Mouse (Mus musculus) hindbrain, postnatal 0 days (tissue): ENCODE data around the gene Il1f5. TPM values are rescaled to one million over a fixed set of nuclear protein-coding genes. Genes with fewer than 3 reads are reported as not detected.

Experiments used
- ATAC-seq: fragments of 200-750 bp; cut with Nextera tagmentation; 2 replicates; pipeline ENCODE4 v1.8.0; 2017; ENCODE audit warnings: mild to moderate bottlenecking, moderate TSS enrichment, moderate library complexity
- DNase-seq: peaks from one replicate; pipeline ENCODE4 v3.0.0-alpha.2; 2015; ENCODE audit warnings: low spot score
- H3K27ac ChIP-seq: fragments of 300-500 bp; sonication (generic); 2 replicates; pipeline ENCODE4 v1.5.1; 2014; ENCODE audit warnings: mild to moderate bottlenecking
- H3K27me3 ChIP-seq: fragments of 300-500 bp; sonication (generic); 2 replicates; pipeline ENCODE4 v1.6.1; 2014; ENCODE audit warnings: low read length, mixed read lengths; ENCODE audit not compliant: insufficient read depth
- H3K36me3 ChIP-seq: fragments of 300-500 bp; sonication (generic); 2 replicates; pipeline ENCODE4 v1.6.1; 2014; ENCODE audit warnings: low read length, mixed read lengths; ENCODE audit not compliant: insufficient read depth
- H3K4me1 ChIP-seq: fragments of 300-500 bp; sonication (generic); 2 replicates; pipeline ENCODE4 v1.6.1; 2014; ENCODE audit warnings: antibody characterized with exemption, low read length, mixed read lengths; ENCODE audit not compliant: insufficient read depth
- H3K4me2 ChIP-seq: fragments of 300-500 bp; sonication (generic); 2 replicates; pipeline ENCODE4 v1.6.1; 2014; ENCODE audit warnings: low read depth, mild to moderate bottlenecking, low read length, moderate library complexity, mixed read lengths
- H3K4me3 ChIP-seq: fragments of 300-500 bp; sonication (generic); 2 replicates; pipeline ENCODE4 v1.5.1; 2014; ENCODE audit warnings: low read length
- H3K9ac ChIP-seq: fragments of 300-500 bp; sonication (generic); replicated peaks from 2 replicates; pipeline ENCODE4 v1.6.1; 2014; ENCODE audit warnings: mild to moderate bottlenecking, low read length, moderate library complexity, mixed read lengths
- H3K9me3 ChIP-seq: fragments of 300-500 bp; sonication (generic); 2 replicates; pipeline ENCODE4 v1.6.1; 2016; ENCODE audit warnings: low read length, mixed read lengths
- CTCF ChIP-seq: IDR thresholded peaks from 2 replicates; pipeline ENCODE4 v1.5.1; 2016; ENCODE audit warnings: antibody characterized with exemption, control low read depth, low read depth
- WGBS: fragments of 180-500 bp; shearing (Covaris S2); extraction: QIAGEN DNeasy Blood & Tissue Kit; methylation state at CpG from one replicate; pipeline ENCODE4 v1.1.7; 2014; 5-methylcytosine and 5-hydroxymethylcytosine counted together
- polyA plus RNA-seq: library from polyadenylated mRNA; unstranded; fragments of >200 nt; fragmentation: Nextera tagmentation; extraction: Ambion mirVana; gene quantifications from 2 replicates; pipeline ENCODE4 v1.2.1, GENCODE M21; 2015
- total RNA-seq: library from RNA; depleted of rRNA; stranded (reverse); fragments of >200 nt; gene quantifications from 2 replicates; pipeline ENCODE4 v1.2.3, GENCODE M21; 2014; rRNA removed

The Il1f5 gene
- total RNA-seq, result not detected in 2 replicates
- not detected in 2 replicates for polyA plus RNA-seq

DNA sequence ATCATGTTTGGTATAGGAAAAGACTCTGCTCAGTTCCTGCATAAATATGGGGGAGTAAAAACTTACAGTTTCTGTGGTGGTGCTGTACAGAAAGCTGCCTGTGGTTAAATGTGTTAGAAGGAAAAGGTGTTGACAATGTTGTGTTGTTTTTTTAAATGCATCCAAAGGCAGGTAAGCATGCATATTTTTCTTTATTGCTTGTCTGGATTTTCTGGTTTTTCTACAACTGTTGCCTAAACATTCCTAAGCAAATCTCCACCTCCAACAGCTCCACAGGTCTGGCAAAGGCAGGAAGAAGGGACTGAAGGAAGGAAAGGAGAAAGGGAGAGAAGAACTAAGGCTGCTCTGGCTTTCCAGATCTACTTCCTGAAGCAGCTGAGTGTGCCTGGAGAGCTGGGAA is at the start of gene Il1f5:
Il1f5 (plus strand) TSS at position 301 of the 400 bp plus-strand sequence.
- Histone ChIP-seq H3K4me2 (no peak within 1 kb of the TSS), H3K27me3 (no peaks in the 10 kb centered on the region), H3K36me3 (no peaks in the 10 kb centered on the region), H3K9me3 (no peaks in the 10 kb centered on the region), H3K9ac (no peak within 1 kb of the TSS), H3K4me3 (no peak within 1 kb of the TSS), H3K27ac (no peak within 1 kb of the TSS), H3K4me1 (no peaks in the 10 kb centered on the region)
- DNase-seq (no peak), ATAC-seq (no peak)
- TF ChIP-seq CTCF, result no peak

DNA sequence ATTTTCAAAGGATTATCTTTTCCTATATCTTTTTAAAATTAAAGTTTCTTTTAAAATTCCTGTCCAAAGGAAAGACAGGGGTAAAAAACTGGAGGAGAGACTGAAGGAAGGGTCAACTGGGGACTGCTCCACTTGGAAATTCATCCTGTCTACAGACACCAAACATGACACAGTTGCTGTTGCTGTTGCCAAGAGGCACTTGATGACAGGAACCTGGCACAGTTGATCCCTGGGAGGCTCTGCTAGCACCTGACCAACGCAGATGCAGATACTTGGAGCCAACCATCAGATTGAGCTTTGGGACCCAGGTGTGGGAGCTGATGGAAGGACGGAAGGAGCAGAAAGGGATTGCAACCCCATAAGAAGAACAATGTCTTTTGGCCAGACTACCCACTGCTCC is 49.6 kb upstream of the Il1f5 start:
- Histone ChIP-seq H3K4me2 (no peak overlapping the region), H3K27me3 (no peaks in the 10 kb centered on the region), H3K9me3 (no peaks in the 10 kb centered on the region), H3K4me3 (no peak overlapping the region), H3K9ac (no peak overlapping the region), H3K36me3 (no peaks in the 10 kb centered on the region), H3K4me1 (no peaks in the 10 kb centered on the region), H3K27ac (no peak overlapping the region)
- DNase-seq, result no peak
- 73% methylated on average over 2 of the region's 2 CpGs for WGBS
- no peak for ATAC-seq
- TF ChIP-seq CTCF, result no peak

DNA sequence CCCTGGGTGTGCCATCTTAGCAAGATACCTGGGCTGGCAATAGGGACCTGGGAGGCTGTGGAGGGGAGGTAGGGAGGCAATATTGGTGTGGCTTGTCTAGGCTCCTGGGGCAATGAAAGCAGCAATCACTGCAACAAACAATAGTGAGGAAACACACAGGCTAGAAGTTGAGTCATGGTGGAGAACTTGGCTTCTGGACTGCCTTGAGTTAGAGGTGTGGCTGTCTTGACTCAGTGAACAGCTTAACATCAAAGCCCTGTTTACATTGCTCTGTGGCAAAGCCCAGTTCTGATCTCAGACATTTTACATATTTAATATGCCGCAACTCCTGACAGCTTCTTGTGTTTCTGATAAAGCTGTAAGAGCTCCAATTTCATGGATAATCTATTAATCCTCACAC is 9.3 kb upstream of the Il1f5 start:
- ATAC-seq, result no peak

DNA sequence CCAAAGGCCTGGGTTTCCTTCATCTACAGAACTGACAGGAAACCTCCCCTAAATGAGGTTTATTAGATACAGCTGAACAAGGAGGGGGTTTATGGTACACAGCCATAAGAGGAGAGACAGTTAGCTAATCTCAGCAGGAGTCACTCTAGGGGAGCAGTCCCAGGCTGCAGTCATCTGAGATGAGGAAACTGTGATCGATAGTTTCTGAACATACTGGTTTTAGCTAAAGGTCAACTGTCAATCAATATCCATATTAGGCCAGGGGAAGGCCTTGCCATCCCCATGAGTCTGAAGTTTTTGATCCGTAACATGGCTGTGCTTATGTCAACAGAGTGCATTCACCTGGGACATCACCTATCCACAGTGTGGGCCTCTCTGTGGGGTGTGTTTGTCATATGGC is 3.1 kb upstream of the Il1f5 start:
- H3K9ac ChIP-seq, result no peak overlapping the region
- H3K4me2 ChIP-seq, result no peak overlapping the region
- no peaks in the 10 kb centered on the region for H3K4me1 ChIP-seq
- no peak for DNase-seq
- WGBS, result 92% methylated on average over 2 of the region's 2 CpGs
- no peaks in the 10 kb centered on the region for H3K36me3 ChIP-seq
- ATAC-seq, result no peak
- no peaks in the 10 kb centered on the region for H3K27me3 ChIP-seq
- H3K4me3 ChIP-seq, result no peak overlapping the region
- no peak overlapping the region for H3K27ac ChIP-seq
- TF ChIP-seq CTCF, result no peak
- no peaks in the 10 kb centered on the region for H3K9me3 ChIP-seq

More for the DNA sequence above, 9.3 kb upstream of the Il1f5 start:
- H3K4me3 ChIP-seq, result no peak overlapping the region
- H3K9me3 ChIP-seq, result no peaks in the 10 kb centered on the region
- H3K27ac ChIP-seq, result no peak overlapping the region
- H3K9ac ChIP-seq, result no peak overlapping the region
- TF ChIP-seq CTCF, result no peak
- no peak for DNase-seq
- H3K27me3 ChIP-seq, result no peaks in the 10 kb centered on the region
- no peaks in the 10 kb centered on the region for H3K36me3 ChIP-seq
- no peaks in the 10 kb centered on the region for H3K4me1 ChIP-seq
- 86% methylated on average over 1 of the region's 1 CpGs for WGBS
- H3K4me2 ChIP-seq, result no peak overlapping the region

DNA sequence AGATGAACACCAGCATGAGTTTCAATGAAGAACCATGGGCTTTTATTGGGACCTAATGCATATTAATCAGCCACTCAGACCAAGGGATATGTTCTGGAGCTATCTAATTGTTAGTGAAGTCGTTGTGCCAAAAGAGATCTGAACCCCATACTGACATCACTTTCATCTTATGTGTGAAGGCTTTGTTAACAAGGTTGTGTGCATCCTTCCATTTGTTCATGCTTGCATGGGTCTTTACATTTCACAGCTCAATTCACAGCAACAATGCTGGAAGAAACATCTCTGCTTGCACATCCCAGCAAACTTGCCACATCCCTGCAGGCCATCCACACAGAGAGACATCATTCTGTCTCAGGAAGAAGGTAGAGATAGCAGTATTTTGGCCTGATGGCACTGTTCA is 1.6 kb upstream of the Il1f5 start:
- Histone ChIP-seq H3K4me3 (no peak overlapping the region), H3K36me3 (no peaks in the 10 kb centered on the region), H3K9ac (no peak overlapping the region), H3K9me3 (no peaks in the 10 kb centered on the region), H3K27me3 (no peaks in the 10 kb centered on the region), H3K4me2 (no peak overlapping the region), H3K4me1 (no peaks in the 10 kb centered on the region), H3K27ac (no peak overlapping the region)
- TF ChIP-seq CTCF, result no peak
- WGBS, result 5% methylated on average over 1 of the region's 1 CpGs
- ATAC-seq, result no peak
- DNase-seq, result no peak

DNA sequence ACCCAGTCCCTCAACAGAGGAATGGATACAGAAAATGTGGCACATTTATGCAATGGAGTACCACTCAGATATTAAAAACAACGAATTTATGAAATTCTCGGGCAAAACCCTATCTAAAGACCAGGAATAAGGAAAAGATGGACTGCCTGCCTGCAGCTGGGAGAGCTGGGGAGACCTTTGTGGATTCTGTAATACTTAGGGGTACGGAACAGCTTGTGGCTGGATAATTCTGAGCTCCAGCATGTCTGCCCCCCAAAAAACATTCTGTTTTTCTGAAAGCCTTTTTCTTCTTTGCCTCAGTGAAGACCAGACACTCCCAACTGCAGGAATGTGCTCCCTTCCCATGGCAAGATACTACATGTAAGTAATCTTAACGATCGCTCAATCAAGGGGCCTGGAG is 14.1 kb downstream of the Il1f5 start, which contains the start of gene Il1f10:
Il1f10 (plus strand) TSS at position 301 of the 400 bp plus-strand sequence.
- WGBS, result 82% methylated on average over 5 of the region's 5 CpGs
- H3K36me3 ChIP-seq, result no peaks in the 10 kb centered on the region
- H3K4me2 ChIP-seq, result no peak within 1 kb of the TSS
- no peak for DNase-seq
- H3K27ac ChIP-seq, result no peak within 1 kb of the TSS
- no peaks in the 10 kb centered on the region for H3K9me3 ChIP-seq
- H3K4me1 ChIP-seq, result no peaks in the 10 kb centered on the region
- H3K27me3 ChIP-seq, result no peaks in the 10 kb centered on the region
- TF ChIP-seq CTCF, result no peak
- ATAC-seq, result no peak
- H3K4me3 ChIP-seq, result no peak within 1 kb of the TSS
- H3K9ac ChIP-seq, result no peak within 1 kb of the TSS

DNA sequence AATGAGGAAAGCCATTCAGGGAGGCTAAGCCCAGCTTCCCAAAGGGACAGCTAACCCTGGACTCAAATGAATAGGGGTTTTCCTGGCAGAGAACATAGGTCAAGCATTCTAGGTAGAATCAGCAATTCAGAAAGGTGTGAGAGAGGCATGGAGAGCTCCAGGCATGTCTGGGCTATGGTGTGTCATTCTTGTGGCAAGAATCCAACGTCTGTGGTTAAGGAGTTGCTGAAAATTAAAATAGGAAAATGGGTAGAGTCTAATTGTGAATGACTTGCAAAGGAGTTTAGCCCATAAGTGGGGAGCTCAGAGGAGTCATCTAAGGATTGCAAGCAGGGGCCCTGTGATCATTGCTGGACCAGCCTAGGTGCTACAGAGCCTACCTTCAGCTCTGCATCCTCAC is 17.9 kb downstream of the Il1f5 start:
- Histone ChIP-seq H3K27me3 (no peaks in the 10 kb centered on the region), H3K9me3 (no peaks in the 10 kb centered on the region), H3K27ac (no peak overlapping the region), H3K4me3 (no peak overlapping the region), H3K4me1 (no peaks in the 10 kb centered on the region), H3K4me2 (no peak overlapping the region), H3K9ac (no peak overlapping the region), H3K36me3 (no peaks in the 10 kb centered on the region)
- WGBS, result 43% methylated on average over 1 of the region's 1 CpGs
- DNase-seq (no peak), ATAC-seq (no peak)
- TF ChIP-seq CTCF, result no peak
